Mouse (Mus musculus): ENCODE data around the gene Mipep.

DNA sequence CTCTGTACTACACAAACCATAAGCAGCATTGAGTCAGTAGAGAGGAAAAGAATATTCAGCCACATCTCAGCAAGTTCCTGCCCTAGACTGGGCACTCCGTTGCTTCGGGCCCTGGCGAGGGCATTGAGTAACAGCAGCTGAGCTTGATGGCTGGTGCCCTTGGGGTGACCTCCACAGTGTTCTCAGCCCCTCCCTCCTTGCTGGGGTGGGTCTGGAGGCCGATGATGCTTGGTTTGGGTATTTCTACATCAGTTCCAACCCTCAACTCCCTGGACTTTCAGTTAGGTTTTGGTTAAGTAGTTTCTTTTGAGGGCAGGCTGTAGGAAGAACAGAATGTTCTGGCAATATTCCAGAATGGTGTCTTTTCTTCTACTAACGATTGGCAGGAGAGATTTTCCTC is 33.7 kb downstream of the Mipep start:
- TF ChIP-seq CTCF (IDR thresholded peaks at IDR 0.05) = no peak
- TF ChIP-seq EP300 (IDR thresholded peaks at IDR 0.05) = peak; percentile 83
